8 mouse cellular contexts compared by ENCODE assay signal in genomic region chr1:80637214-80637705, GRCm38 (mm10).
DNase-seq lines count a peak whose midpoint lies in the region; ATAC-seq and TF ChIP-seq lines count a peak whose summit lies in the region.

No protein-coding gene starts in this region.

- H3K27me3 ChIP-seq in liver, adult 2 months (ENCODE audit: control insufficient read depth, insufficient read depth, low read length), result no peaks in the 10 kb centered on the region
- H3K27me3 ChIP-seq in liver, embryonic 11.5 days (replicated peaks; ENCODE audit: control insufficient read depth, insufficient read depth, low read length), result no peaks in the 10 kb centered on the region

- no peak overlapping the region for H3K4me2 ChIP-seq in liver, embryonic 11.5 days

- no peak for TF ChIP-seq POLR2A in liver, adult 2 months (IDR thresholded peaks at IDR 0.05; ENCODE audit: extremely low read depth, insufficient read depth, low read length)
- TF ChIP-seq POLR2A in brain, embryonic 14.5 days (IDR thresholded peaks at IDR 0.05; ENCODE audit: borderline replicate concordance, extremely low read depth, insufficient read depth, insufficient read length, poor library complexity, severe bottlenecking), result no peak

- no peak overlapping the region for H3K4me3 ChIP-seq in liver, adult 2 months (ENCODE audit: insufficient read depth, low read depth, low read length)
- no peak overlapping the region for H3K4me3 ChIP-seq in liver, embryonic 11.5 days (ENCODE audit: low read depth, low read length)
- H3K4me3 ChIP-seq in layer of hippocampus, adult 2 months, result no peak overlapping the region

- no peaks in the 10 kb centered on the region for H3K36me3 ChIP-seq in liver, adult 2 months (ENCODE audit: control insufficient read depth, insufficient read depth, low read length)
- no peaks in the 10 kb centered on the region for H3K36me3 ChIP-seq in liver, embryonic 11.5 days (ENCODE audit: control insufficient read depth, insufficient read depth, low read length)

- H3K9ac ChIP-seq in liver, adult 2 months (ENCODE audit: low read depth, low read length), result no peak overlapping the region
- H3K9ac ChIP-seq in liver, embryonic 11.5 days (ENCODE audit: low read depth, low read length), result no peak overlapping the region

- ATAC-seq in liver, embryonic 11.5 days (replicated peaks; ENCODE audit: low FRiP score), result no peak
- peak; percentile 70 for ATAC-seq in megakaryocyte, adult 5-6 weeks (ENCODE audit: poor library complexity, severe bottlenecking)

- peak overlapping the region; percentile 27 for H3K27ac ChIP-seq in liver, adult 2 months (replicated peaks; ENCODE audit: insufficient read depth, low read depth, low read length)
- no peak overlapping the region for H3K27ac ChIP-seq in liver, embryonic 11.5 days (ENCODE audit: low read depth, low read length)
- H3K27ac ChIP-seq in layer of hippocampus, adult 2 months, result peak overlapping the region; percentile 66

- peak; percentile 44 for DNase-seq in liver, adult 2 months (ENCODE audit: extremely low read depth, low read depth, low spot score)
- no peak for DNase-seq in liver, embryonic 11.5 days (ENCODE audit: low spot score)
- DNase-seq in brain, embryonic 14.5 days (ENCODE audit: low read depth), result peak; percentile 8
- DNase-seq in gastrocnemius, postnatal 25 days, result peak; percentile 27
- DNase-seq in layer of hippocampus, adult 2 months (ENCODE audit: low spot score in 2 of 2), result peak; percentile 36 to 69
- peak; percentile 6 to 16 for DNase-seq in thymus, postnatal 36 days
- DNase-seq in yolk sac, embryonic 10.5 days (ENCODE audit: low spot score), result no peak

- H3K79me2 ChIP-seq in liver, adult 2 months (ENCODE audit: control insufficient read depth, insufficient read depth, low read length), result no peaks in the 10 kb centered on the region

- no peaks in the 10 kb centered on the region for H3K9me3 ChIP-seq in liver, embryonic 11.5 days (ENCODE audit: control insufficient read depth, low read length)

- no peak for TF ChIP-seq CTCF in liver, adult 2 months (IDR thresholded peaks at IDR 0.05; ENCODE audit: low read depth, low read length)
- no peak for TF ChIP-seq CTCF in brain, embryonic 14.5 days (IDR thresholded peaks at IDR 0.05; ENCODE audit: borderline replicate concordance, extremely low read depth, insufficient read depth, insufficient read length)
- TF ChIP-seq CTCF in layer of hippocampus, adult 2 months (conservative IDR thresholded peaks at IDR 0.05), result no peak

- peaks cover 2% of the 10 kb centered on the region; the same call in 1 of the 2 replicates for H3K4me1 ChIP-seq in liver, adult 2 months (ENCODE audit: control insufficient read depth, insufficient read depth, low read length)
- no peaks in the 10 kb centered on the region for H3K4me1 ChIP-seq in liver, embryonic 11.5 days (replicated peaks; ENCODE audit: control insufficient read depth, insufficient read depth, low read length)

- WGBS in liver, adult 2 months, result 70% methylated on average over 4 of the region's 4 CpGs
- 54% methylated on average over 4 of the region's 4 CpGs for WGBS in liver, embryonic 11.5 days

Comparison
In these comparisons a context has a peak if more than half of its experiments do, and no peak if none do; other contexts are left out.
1. DNase-seq: peak in liver, adult 2 months (single experiment), brain, embryonic 14.5 days (single experiment), gastrocnemius, postnatal 25 days (single experiment), layer of hippocampus, adult 2 months (2 of 2) and thymus, postnatal 36 days (2 of 2); none in liver, embryonic 11.5 days (single experiment) and yolk sac, embryonic 10.5 days (single experiment).